Mouse (Mus musculus) cerebellum, postnatal 25 days (tissue): Measurements from ENCODE around the gene Aatk.

Experiments
- DNase-seq, 2 experiments: peaks; one replicate each; pipeline ENCODE4 v3.0.0; 2021; ENCODE audit warnings: mixed read lengths in 2 of 2

The Aatk gene

GRCm38 (mm10) chr11:119986751-119987425, 60.1 kb downstream of the Aatk start:
- no peak for DNase-seq

- DNase-seq = peak; percentile 58 to 72
Observed at GRCm38 (mm10) chr11:119983151-119983550, 63.8 kb downstream of the Aatk start.

DNA sequence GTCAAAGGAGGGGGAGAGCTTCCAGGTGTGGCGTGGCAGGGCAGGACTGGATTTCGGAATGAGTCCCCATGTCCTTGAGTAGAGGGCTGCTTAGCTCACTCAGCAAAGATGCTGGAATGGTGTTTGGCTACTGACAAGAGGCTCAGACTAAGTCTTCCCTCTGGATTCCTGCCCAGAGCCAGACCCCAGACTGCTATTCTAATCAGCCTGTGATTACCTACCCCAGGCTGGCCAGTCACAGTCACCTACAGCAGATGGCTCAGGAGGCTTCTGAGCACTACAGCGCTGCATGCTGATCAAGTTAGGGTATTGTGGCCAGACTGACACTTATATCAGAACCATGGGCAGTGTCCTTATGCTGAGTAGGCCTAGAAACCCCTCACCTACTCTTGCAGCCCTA, 64.7 kb downstream of the Aatk start:
- DNase-seq = no peak

DNA sequence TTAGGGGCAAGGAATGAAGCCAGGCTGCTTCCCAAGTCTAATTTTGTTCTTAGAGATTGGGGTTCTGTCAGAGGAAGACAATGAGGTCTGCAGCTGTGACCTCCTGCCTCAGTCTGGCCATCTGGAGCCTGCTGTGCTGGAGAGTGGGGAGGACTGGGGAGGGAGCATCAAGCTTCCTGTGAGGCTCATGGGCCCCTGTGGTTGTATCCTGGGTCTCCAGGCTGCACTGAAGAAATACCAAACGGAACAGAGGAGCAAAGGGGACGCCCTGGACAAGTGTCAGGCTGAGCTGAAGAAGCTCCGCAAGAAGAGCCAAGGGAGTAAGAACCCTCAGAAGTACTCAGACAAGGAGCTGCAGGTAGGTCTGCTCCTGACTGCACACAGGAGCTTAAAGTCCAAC, 65.2 kb downstream of the Aatk start:
- DNase-seq = no peak

DNA sequence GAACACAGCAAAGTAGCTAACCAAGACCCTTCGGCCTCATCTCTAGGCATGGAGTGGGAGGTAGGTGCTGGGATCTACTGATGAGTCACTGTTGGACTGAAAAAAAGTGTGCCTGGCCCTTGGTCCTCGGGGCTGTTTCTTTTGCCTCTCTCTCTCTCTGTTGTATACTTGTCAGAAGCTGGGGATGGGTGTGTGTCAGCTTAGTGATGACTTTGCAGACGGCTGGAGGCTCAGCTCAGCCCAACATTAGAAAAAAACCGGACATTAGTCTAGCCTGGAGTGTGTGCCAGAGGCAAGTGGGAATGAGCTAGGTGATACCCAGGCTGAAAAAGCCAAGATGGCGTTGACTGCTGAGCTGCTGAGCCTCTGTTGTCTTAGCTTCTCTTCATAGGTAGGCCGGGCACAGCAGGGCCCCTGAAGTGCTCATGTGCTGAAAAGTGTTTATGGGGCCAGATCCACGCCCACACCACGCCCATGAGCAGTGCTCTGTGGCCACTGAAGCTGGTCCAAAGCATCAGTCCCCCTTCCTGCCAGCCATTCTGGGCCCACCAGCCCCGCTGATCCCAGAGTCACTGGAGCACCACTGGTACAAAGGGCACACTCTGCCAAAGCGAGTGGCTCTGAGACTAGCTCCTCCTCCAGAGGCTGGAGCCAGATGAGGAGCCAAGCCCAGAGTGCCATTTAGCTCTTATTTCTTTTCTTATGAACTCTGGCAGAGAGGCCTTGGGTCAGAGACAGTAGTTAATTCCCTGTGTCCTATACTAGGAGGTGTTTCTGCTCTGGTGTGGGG, 67.2 kb downstream of the Aatk start:
- no peak for DNase-seq

GRCm38 (mm10) chr11:119978701-119979100, 68.3 kb downstream of the Aatk start:
- DNase-seq = no peak

DNA sequence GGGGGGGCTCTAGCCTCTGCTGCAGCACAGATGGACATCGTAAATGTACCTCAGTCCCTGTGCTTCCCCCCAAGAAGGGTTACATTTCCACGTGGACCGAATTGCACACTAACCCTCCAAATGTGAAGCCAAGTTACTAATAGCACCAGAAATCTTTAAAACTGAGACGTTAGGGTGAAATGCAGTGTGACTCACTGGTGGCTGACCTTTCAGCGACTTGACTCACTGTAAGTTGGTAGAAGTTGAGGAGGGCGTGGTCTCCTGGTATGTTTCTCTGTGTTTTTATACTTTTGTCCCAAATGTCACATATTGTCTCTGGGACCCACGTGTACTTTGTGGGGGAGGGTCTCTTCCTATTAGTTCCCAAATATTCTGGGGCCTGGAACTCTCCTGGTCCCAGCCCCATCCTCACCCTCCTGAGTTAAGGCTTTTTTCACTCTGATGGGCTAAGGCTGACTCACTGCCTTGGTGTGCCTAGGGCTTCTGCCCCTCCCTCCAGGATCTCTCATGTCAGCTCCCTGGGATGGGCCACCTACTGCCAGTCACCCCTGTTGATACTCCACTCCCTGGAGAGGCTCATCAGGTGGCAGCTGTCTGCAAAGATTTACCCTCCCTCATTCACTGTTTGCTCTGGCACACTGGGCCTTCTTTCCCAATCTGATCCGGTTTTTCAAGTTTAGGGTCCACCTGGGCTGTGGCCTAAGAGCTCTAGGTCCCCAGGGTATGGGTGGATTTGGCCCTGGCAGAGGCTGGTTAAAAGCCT, 71.0 kb downstream of the Aatk start:
- DNase-seq = no peak

GRCm38 (mm10) chr11:119973789-119974188, 73.2 kb downstream of the Aatk start:
- no peak for DNase-seq

DNA sequence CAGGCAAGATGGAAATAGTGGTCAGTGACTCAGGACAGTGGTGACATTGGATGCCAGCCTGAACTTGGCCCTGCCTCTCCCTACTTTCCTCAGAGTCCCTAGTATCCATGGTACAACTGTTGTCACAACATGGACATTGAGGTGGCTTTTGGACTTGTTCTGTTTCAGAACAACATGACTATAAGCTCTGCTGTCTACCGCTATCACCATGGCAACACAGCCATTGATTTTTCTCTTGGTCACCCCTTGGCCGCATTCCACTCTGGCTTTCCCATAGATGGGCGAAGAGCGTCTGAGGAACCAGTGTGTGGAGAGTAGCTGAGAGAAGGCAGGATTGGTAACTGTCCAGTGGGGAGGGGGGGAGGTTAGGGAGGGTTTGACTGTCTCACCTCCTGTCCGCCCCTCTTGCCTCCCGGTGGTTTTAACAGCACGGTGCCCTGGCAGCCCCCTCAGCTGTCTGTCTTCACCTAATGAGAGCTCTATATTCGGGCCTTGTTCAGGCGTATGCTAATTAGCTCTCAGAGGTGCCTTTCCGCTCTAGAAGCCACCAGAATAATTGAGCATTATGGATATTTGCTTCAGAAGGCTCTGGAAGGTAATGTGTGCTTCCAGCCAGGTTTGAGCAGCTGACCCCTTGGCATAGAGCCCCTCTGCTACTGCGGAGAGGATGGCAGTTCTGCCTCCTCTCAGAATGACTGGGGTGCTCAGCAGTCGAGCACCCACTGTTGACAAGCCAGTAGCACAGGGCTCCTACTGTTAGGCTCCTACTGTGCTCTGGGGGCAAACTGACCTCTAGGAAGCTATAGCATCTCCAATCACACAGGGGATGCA, 76.7 kb downstream of the Aatk start:
- DNase-seq = no peak

GRCm38 (mm10) chr11:119967892-119968291, 79.1 kb downstream of the Aatk start:
- DNase-seq = no peak

GRCm38 (mm10) chr11:119967401-119967800, 79.6 kb downstream of the Aatk start:
- peak in 1 of 2 experiments; percentile 39 for DNase-seq

GRCm38 (mm10) chr11:119966294-119966693, 80.7 kb downstream of the Aatk start:
- DNase-seq = no peak

GRCm38 (mm10) chr11:119965053-119965452, 81.9 kb downstream of the Aatk start:
- DNase-seq = no peak

DNA sequence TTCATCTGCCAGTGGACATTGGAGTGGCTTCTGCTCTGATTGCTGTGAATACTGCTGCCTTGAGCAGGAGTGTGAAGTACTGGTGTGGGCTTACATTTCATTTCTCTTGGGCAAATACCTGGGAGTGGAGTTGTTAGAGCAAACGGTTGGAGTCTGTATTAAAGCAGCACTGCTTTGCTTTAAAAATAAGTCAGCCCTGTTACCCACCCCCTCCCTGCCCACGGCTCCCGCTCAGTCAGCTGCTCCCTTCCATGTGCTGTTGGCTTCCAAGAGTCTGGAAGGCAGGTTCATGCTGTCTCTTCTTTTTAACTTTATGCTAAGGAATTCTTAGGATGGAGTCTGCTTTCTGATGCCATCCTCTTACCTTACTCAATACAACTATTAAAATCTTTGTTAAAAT, 85.5 kb downstream of the Aatk start:
- no peak for DNase-seq

DNA sequence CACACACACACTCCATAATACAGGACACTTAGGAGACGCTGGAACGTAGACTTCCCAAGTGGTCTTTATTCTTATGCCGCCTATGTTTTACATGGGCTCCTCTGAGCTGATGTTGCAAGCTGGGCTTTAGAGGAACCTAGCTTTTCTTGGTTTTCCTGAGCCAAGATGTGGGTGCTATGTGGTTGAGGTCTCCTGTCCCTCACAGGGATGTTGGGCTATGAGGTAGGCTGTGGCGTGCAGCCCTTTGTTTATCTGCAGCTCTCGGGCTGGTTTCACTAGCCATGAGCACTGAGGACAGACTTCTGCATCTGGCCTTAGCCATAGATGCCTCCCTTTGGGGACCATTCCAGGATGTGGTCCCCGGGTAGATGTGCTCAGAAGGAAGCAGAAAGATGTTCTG, 86.3 kb downstream of the Aatk start:
- no peak for DNase-seq

DNA sequence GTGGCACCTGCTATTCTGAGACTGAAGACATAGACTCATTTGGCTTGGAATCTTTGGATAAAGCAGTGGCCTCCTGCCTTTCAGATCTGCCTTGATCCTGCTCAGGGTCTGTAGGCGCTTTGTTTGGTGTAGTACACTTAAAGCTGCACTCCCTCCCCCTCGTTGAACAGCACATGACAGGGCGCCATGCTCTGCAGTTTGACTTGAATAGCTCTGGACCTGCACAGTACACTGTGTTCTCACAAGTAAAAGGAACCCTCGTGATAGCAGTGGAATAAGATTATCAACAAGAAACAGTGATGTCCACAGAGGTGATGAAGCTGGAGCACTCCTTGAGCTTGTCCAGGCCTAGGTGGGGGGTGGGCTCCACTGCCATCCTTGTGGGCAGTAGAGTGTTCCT, 87.3 kb downstream of the Aatk start:
- no peak for DNase-seq

DNA sequence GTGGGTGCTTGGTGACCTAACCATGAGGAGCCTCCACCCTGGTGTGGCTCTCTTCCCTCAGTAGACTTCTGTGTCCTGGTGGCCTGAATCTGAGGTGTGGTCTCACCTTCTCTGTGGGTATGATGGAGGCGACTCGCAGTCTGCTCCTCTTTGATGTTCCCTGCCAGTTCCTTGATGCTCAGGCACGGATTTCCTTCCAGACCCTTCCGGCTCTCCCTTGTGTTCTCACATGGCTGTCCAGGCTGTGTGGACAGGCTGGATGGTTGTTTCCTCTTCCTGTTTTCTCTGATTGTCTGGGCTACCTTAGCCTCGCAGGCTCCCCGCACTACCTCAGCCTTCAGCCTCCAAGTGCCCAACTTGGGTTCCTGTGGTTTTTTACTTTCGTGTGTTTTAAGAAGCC, 88.1 kb downstream of the Aatk start:
- DNase-seq = no peak
